Mouse (Mus musculus): ENCODE results near the gene Nifk. TPM values are rescaled to one million over a fixed set of nuclear protein-coding genes. Genes with fewer than 3 reads are reported as not detected.

Gene Nifk
- total and polyA plus RNA-seq, 3 experiments: 54.6 to 206 (median 183) TPM

GRCm38 (mm10) chr1:118335847-118336246 is 14.2 kb downstream of the Nifk start:
- H3K4me3 ChIP-seq (ENCODE audit: low read depth, low read length): no peak overlapping the region
- peaks cover 10% of the 10 kb centered on the region for H3K4me1 ChIP-seq (ENCODE audit: insufficient read depth, low read depth, low read length)
- ATAC-seq (ENCODE audit: extremely low read depth, insufficient number of reproducible peaks, low FRiP score, poor library complexity, severe bottlenecking) (no peak), DNase-seq (ENCODE audit: low spot score) (no peak)
- H3K9me3 ChIP-seq (replicated peaks): no peaks in the 10 kb centered on the region
- no peak for TF ChIP-seq GATA1 (IDR thresholded peaks at IDR 0.05; ENCODE audit: borderline replicate concordance, low read length)
- TF ChIP-seq TAL1 (conservative IDR thresholded peaks at IDR 0.05; ENCODE audit: low read depth, low read length): no peak
- no peak for TF ChIP-seq GATA2 (IDR thresholded peaks at IDR 0.05; ENCODE audit: borderline replicate concordance, low read depth, low read length)
- TF ChIP-seq CTCF (IDR thresholded peaks at IDR 0.05; ENCODE audit: low read depth, low read length): no peak
- TF ChIP-seq POLR2AphosphoS5 (IDR thresholded peaks at IDR 0.05; ENCODE audit: insufficient replicate concordance, low read depth, low read length): no peak
- H3K27me3 ChIP-seq (ENCODE audit: insufficient read depth, low read length): no peaks in the 10 kb centered on the region
- peaks cover 63% of the 10 kb centered on the region for H3K36me3 ChIP-seq (replicated peaks)

- ATAC-seq (ENCODE audit: extremely low read depth, insufficient number of reproducible peaks, low FRiP score, poor library complexity, severe bottlenecking) (no peak), DNase-seq (ENCODE audit: low spot score) (no peak)
- TF ChIP-seq GATA2 (IDR thresholded peaks at IDR 0.05; ENCODE audit: borderline replicate concordance, low read depth, low read length) (no peak), TAL1 (conservative IDR thresholded peaks at IDR 0.05; ENCODE audit: low read depth, low read length) (no peak), CTCF (IDR thresholded peaks at IDR 0.05; ENCODE audit: low read depth, low read length) (no peak)
Observed at GRCm38 (mm10) chr1:118337921-118338320, 16.3 kb downstream of the Nifk start.

GRCm38 (mm10) chr1:118343649-118344435 is 22.2 kb downstream of the Nifk start:
- Histone ChIP-seq H3K27me3 (ENCODE audit: insufficient read depth, low read length) (peaks cover 7% of the 10 kb centered on the region), H3K4me1 (ENCODE audit: insufficient read depth, low read depth, low read length) (no peaks in the 10 kb centered on the region), H3K9me3 (replicated peaks) (no peaks in the 10 kb centered on the region), H3K36me3 (replicated peaks) (no peaks in the 10 kb centered on the region), H3K4me3 (ENCODE audit: low read depth, low read length) (no peak overlapping the region)
- no peak for DNase-seq (ENCODE audit: low spot score)
- no peak for ATAC-seq (ENCODE audit: extremely low read depth, insufficient number of reproducible peaks, low FRiP score, poor library complexity, severe bottlenecking)
- TF ChIP-seq TAL1 (conservative IDR thresholded peaks at IDR 0.05; ENCODE audit: low read depth, low read length): no peak
- TF ChIP-seq GATA2 (IDR thresholded peaks at IDR 0.05; ENCODE audit: borderline replicate concordance, low read depth, low read length): no peak
- no peak for TF ChIP-seq CTCF (IDR thresholded peaks at IDR 0.05; ENCODE audit: low read depth, low read length)
- TF ChIP-seq POLR2AphosphoS5 (IDR thresholded peaks at IDR 0.05; ENCODE audit: insufficient replicate concordance, low read depth, low read length): no peak
- TF ChIP-seq GATA1 (IDR thresholded peaks at IDR 0.05; ENCODE audit: borderline replicate concordance, low read length): no peak

More at GRCm38 (mm10) chr1:118337921-118338320, 16.3 kb downstream of the Nifk start:
- Histone ChIP-seq H3K4me3 (ENCODE audit: low read depth, low read length) (no peak overlapping the region), H3K4me1 (ENCODE audit: insufficient read depth, low read depth, low read length) (peaks cover 8% of the 10 kb centered on the region), H3K27me3 (ENCODE audit: insufficient read depth, low read length) (no peaks in the 10 kb centered on the region; the same call in 1 of the 2 replicates), H3K36me3 (replicated peaks) (peaks cover 43% of the 10 kb centered on the region), H3K9me3 (replicated peaks) (no peaks in the 10 kb centered on the region)

- no peak overlapping the region for H3K4me3 ChIP-seq (ENCODE audit: low read depth, low read length)
- H3K36me3 ChIP-seq (replicated peaks): no peaks in the 10 kb centered on the region
- H3K27me3 ChIP-seq (ENCODE audit: insufficient read depth, low read length): peaks cover 4% of the 10 kb centered on the region; the same call in 1 of the 2 replicates
- no peak for TF ChIP-seq GATA1 (IDR thresholded peaks at IDR 0.05; ENCODE audit: borderline replicate concordance, low read length)
- no peak for TF ChIP-seq GATA2 (IDR thresholded peaks at IDR 0.05; ENCODE audit: borderline replicate concordance, low read depth, low read length)
- no peak for TF ChIP-seq CTCF (IDR thresholded peaks at IDR 0.05; ENCODE audit: low read depth, low read length)
- no peak for TF ChIP-seq POLR2AphosphoS5 (IDR thresholded peaks at IDR 0.05; ENCODE audit: insufficient replicate concordance, low read depth, low read length)
- TF ChIP-seq TAL1 (conservative IDR thresholded peaks at IDR 0.05; ENCODE audit: low read depth, low read length): no peak
- DNase-seq (ENCODE audit: low spot score) (no peak), ATAC-seq (ENCODE audit: extremely low read depth, insufficient number of reproducible peaks, low FRiP score, poor library complexity, severe bottlenecking) (no peak)
- H3K9me3 ChIP-seq (replicated peaks): no peaks in the 10 kb centered on the region
- no peaks in the 10 kb centered on the region for H3K4me1 ChIP-seq (ENCODE audit: insufficient read depth, low read depth, low read length)
Observed at GRCm38 (mm10) chr1:118349922-118350321, 28.3 kb downstream of the Nifk start.

- H3K36me3 ChIP-seq (replicated peaks): no peaks in the 10 kb centered on the region
- DNase-seq (ENCODE audit: low spot score): no peak
- peaks cover 6% of the 10 kb centered on the region for H3K4me1 ChIP-seq (ENCODE audit: insufficient read depth, low read depth, low read length)
- H3K4me3 ChIP-seq (ENCODE audit: low read depth, low read length): no peak overlapping the region
- no peaks in the 10 kb centered on the region for H3K9me3 ChIP-seq (replicated peaks)
- peaks cover 3% of the 10 kb centered on the region; the same call in 1 of the 2 replicates for H3K27me3 ChIP-seq (ENCODE audit: insufficient read depth, low read length)
- TF ChIP-seq GATA2 (IDR thresholded peaks at IDR 0.05; ENCODE audit: borderline replicate concordance, low read depth, low read length): no peak
- TF ChIP-seq TAL1 (conservative IDR thresholded peaks at IDR 0.05; ENCODE audit: low read depth, low read length): no peak
- no peak for TF ChIP-seq CTCF (IDR thresholded peaks at IDR 0.05; ENCODE audit: low read depth, low read length)
- no peak for TF ChIP-seq POLR2AphosphoS5 (IDR thresholded peaks at IDR 0.05; ENCODE audit: insufficient replicate concordance, low read depth, low read length)
- no peak for TF ChIP-seq GATA1 (IDR thresholded peaks at IDR 0.05; ENCODE audit: borderline replicate concordance, low read length)
- ATAC-seq (ENCODE audit: extremely low read depth, insufficient number of reproducible peaks, low FRiP score, poor library complexity, severe bottlenecking): no peak
Observed at GRCm38 (mm10) chr1:118359071-118359761, 37.6 kb downstream of the Nifk start.

GRCm38 (mm10) chr1:118367970-118368369 is 46.3 kb downstream of the Nifk start:
- ATAC-seq (ENCODE audit: extremely low read depth, insufficient number of reproducible peaks, low FRiP score, poor library complexity, severe bottlenecking) (peak; percentile 36; the same call in 1 of the 2 replicates), DNase-seq (ENCODE audit: low spot score) (no peak)
- Histone ChIP-seq H3K36me3 (replicated peaks) (no peaks in the 10 kb centered on the region), H3K4me1 (ENCODE audit: insufficient read depth, low read depth, low read length) (peaks cover 5% of the 10 kb centered on the region; the same call in 1 of the 2 replicates), H3K9me3 (replicated peaks) (no peaks in the 10 kb centered on the region), H3K4me3 (ENCODE audit: low read depth, low read length) (no peak overlapping the region), H3K27me3 (ENCODE audit: insufficient read depth, low read length) (peaks cover 8% of the 10 kb centered on the region; the same call in 1 of the 2 replicates)
- TF ChIP-seq GATA2 (IDR thresholded peaks at IDR 0.05; ENCODE audit: borderline replicate concordance, low read depth, low read length): no peak
- TF ChIP-seq GATA1 (IDR thresholded peaks at IDR 0.05; ENCODE audit: borderline replicate concordance, low read length): no peak
- TF ChIP-seq TAL1 (conservative IDR thresholded peaks at IDR 0.05; ENCODE audit: low read depth, low read length): no peak
- TF ChIP-seq POLR2AphosphoS5 (IDR thresholded peaks at IDR 0.05; ENCODE audit: insufficient replicate concordance, low read depth, low read length): no peak
- TF ChIP-seq CTCF (IDR thresholded peaks at IDR 0.05; ENCODE audit: low read depth, low read length): no peak
